Mouse (Mus musculus) midbrain, embryonic 10.5 days (tissue): ENCODE data around the gene Neurl1a. TPM values are rescaled to one million over a fixed set of nuclear protein-coding genes. Genes with fewer than 3 reads are reported as not detected.
A peak's percentile ranks its signal among the peaks of the same experiment; 100 is the strongest.

Experiments used
- DNase-seq: peaks from one replicate; pipeline ENCODE4 v3.0.0-alpha.2; 2017; ENCODE audit warnings: low spot score
- H3K27ac ChIP-seq: fragments of 300-500 bp; sonication (generic); replicated peaks from 2 replicates; pipeline ENCODE4 v1.5.1; 2016; ENCODE audit warnings: mild to moderate bottlenecking
- H3K27me3 ChIP-seq: fragments of 300-500 bp; sonication (generic); 2 replicates; pipeline ENCODE4 v1.6.1; 2016; ENCODE audit warnings: low read depth, mild to moderate bottlenecking; ENCODE audit not compliant: poor library complexity, severe bottlenecking
- H3K36me3 ChIP-seq: fragments of 300-500 bp; sonication (generic); 2 replicates; pipeline ENCODE4 v1.6.1; 2016; ENCODE audit warnings: mild to moderate bottlenecking, moderate library complexity
- H3K4me1 ChIP-seq: fragments of 300-500 bp; sonication (generic); 2 replicates; pipeline ENCODE4 v1.6.1; 2016
- H3K4me3 ChIP-seq: fragments of 300-500 bp; sonication (generic); 2 replicates; pipeline ENCODE4 v1.5.1; 2016; ENCODE audit warnings: mild to moderate bottlenecking, moderate library complexity
- H3K9me3 ChIP-seq: fragments of 300-500 bp; sonication (generic); replicated peaks from 2 replicates; pipeline ENCODE4 v1.6.1; 2016; ENCODE audit warnings: mild to moderate bottlenecking
- WGBS: fragments of 180-500 bp; shearing (Covaris S2); methylation state at CpG from one replicate; pipeline ENCODE4 v1.1.7; 2016; 5-methylcytosine and 5-hydroxymethylcytosine counted together
- polyA plus RNA-seq: library from polyadenylated mRNA; unstranded; fragments of >200 nt; fragmentation: Nextera tagmentation; extraction: Ambion mirVana; gene quantifications from 2 replicates; pipeline ENCODE4 v1.2.1, GENCODE M21; 2016

Gene Neurl1a
- polyA plus RNA-seq, 1 experiment from 2014 or later = 5.0 TPM

GRCm38 (mm10) chr19:47264322-47265092 is 85.9 kb downstream of the Neurl1a start:
- no peak overlapping the region for H3K27ac ChIP-seq
- H3K27me3 ChIP-seq = no peaks in the 10 kb centered on the region
- DNase-seq = peak; percentile 74
- peaks cover 40% of the 10 kb centered on the region for H3K36me3 ChIP-seq
- no peak overlapping the region for H3K4me3 ChIP-seq
- no peaks in the 10 kb centered on the region for H3K9me3 ChIP-seq
- WGBS = 48% methylated on average over 11 of the region's 11 CpGs
- H3K4me1 ChIP-seq = peaks cover 10% of the 10 kb centered on the region

GRCm38 (mm10) chr19:47266070-47266801 is 87.6 kb downstream of the Neurl1a start:
- no peak for DNase-seq
- WGBS = 94% methylated on average over 18 of the region's 18 CpGs
- Histone ChIP-seq H3K27me3 (no peaks in the 10 kb centered on the region), H3K4me3 (no peak overlapping the region), H3K27ac (no peak overlapping the region), H3K4me1 (peaks cover 6% of the 10 kb centered on the region; the same call in 1 of the 2 replicates), H3K36me3 (peaks cover 46% of the 10 kb centered on the region), H3K9me3 (no peaks in the 10 kb centered on the region)

DNA sequence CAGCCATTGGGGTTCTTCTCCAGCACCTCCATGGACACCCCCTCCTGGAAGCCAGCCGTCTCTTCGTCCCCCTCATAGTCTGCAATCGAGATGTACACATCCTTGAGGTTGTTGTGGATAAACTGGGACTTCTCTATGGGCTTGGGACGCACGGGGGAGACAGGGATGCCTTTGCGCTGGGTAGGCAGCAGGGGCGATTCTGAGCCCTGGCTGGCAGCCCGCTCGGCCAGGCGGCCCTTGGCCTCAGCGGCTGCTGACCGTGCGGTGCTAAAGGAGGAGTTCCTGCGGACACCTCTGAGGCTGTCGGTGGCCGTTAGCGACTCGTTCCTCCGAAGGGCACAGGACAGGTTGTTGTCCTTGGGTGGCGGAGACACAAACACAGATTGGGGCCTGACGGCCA is 88.4 kb downstream of the Neurl1a start:
- peaks cover 6% of the 10 kb centered on the region; the same call in 1 of the 2 replicates for H3K4me1 ChIP-seq
- WGBS = 91% methylated on average over 21 of the region's 21 CpGs
- no peaks in the 10 kb centered on the region for H3K27me3 ChIP-seq
- no peak overlapping the region for H3K4me3 ChIP-seq
- H3K27ac ChIP-seq = no peak overlapping the region
- peaks cover 54% of the 10 kb centered on the region for H3K36me3 ChIP-seq
- DNase-seq = no peak
- no peaks in the 10 kb centered on the region for H3K9me3 ChIP-seq

DNA sequence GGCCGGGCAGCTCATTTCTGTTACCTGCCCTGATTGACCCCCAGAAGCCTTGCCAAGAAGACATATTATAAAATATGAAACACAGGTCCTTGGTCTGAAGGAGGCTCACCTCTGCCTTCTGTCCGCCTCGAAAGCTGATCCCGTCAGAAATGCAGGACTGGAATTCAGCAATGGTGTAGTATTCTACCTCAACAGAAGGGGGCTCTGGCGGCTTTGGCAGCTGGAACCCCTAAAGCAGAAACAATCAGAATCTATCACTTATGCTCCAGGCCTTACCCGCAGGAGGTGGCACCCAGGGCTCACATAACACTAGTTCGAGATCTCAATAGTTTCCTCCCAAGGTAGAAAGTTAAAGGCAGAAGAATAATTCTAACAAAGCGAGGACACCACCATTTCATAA is 91.1 kb downstream of the Neurl1a start:
- no peaks in the 10 kb centered on the region for H3K27me3 ChIP-seq
- peaks cover under 1% of the 10 kb centered on the region; the same call in 1 of the 2 replicates for H3K4me1 ChIP-seq
- no peak for DNase-seq
- WGBS = 52% methylated on average over 8 of the region's 8 CpGs
- no peak overlapping the region for H3K27ac ChIP-seq
- no peaks in the 10 kb centered on the region for H3K9me3 ChIP-seq
- no peak overlapping the region for H3K4me3 ChIP-seq
- peaks cover 79% of the 10 kb centered on the region for H3K36me3 ChIP-seq

GRCm38 (mm10) chr19:47270520-47270919 is 91.9 kb downstream of the Neurl1a start:
- Histone ChIP-seq H3K27ac (no peak overlapping the region), H3K4me1 (no peaks in the 10 kb centered on the region), H3K36me3 (peaks cover 78% of the 10 kb centered on the region), H3K27me3 (no peaks in the 10 kb centered on the region), H3K9me3 (no peaks in the 10 kb centered on the region), H3K4me3 (no peak overlapping the region)
- 86% methylated on average over 9 of the region's 9 CpGs for WGBS
- no peak for DNase-seq

DNA sequence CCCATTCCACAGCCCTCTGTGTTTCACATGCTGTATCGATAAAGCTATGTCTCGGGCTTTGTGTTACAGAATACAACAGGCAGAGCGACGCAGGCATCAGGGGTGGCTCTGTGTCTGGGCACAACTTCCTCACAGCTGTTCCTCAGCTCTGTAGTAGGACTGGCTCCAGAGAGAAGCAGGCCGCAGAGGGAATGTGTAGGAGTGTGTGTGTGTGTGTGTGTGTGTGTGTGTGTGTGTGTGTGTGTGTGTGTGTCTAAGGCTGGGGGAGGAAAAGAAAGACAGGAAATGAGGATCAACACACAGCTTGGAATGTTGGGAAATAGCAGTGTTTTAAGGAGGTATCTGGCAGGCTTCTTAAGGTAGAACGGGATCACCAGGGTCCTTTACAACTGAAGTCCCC is 98.1 kb downstream of the Neurl1a start:
- no peaks in the 10 kb centered on the region for H3K27me3 ChIP-seq
- H3K4me3 ChIP-seq = no peak overlapping the region
- H3K36me3 ChIP-seq = peaks cover 77% of the 10 kb centered on the region
- H3K27ac ChIP-seq = no peak overlapping the region; the same call in 1 of the 2 replicates
- 94% methylated on average over 6 of the region's 6 CpGs for WGBS
- no peak for DNase-seq
- no peaks in the 10 kb centered on the region for H3K4me1 ChIP-seq
- H3K9me3 ChIP-seq = no peaks in the 10 kb centered on the region

- Histone ChIP-seq H3K27me3 (no peaks in the 10 kb centered on the region), H3K27ac (no peak overlapping the region), H3K4me3 (no peak overlapping the region), H3K36me3 (peaks cover 78% of the 10 kb centered on the region), H3K4me1 (no peaks in the 10 kb centered on the region), H3K9me3 (no peaks in the 10 kb centered on the region)
- DNase-seq = no peak
- 80% methylated on average over 4 of the region's 4 CpGs for WGBS
Observed at GRCm38 (mm10) chr19:47279372-47279771, 100.8 kb downstream of the Neurl1a start.

DNA sequence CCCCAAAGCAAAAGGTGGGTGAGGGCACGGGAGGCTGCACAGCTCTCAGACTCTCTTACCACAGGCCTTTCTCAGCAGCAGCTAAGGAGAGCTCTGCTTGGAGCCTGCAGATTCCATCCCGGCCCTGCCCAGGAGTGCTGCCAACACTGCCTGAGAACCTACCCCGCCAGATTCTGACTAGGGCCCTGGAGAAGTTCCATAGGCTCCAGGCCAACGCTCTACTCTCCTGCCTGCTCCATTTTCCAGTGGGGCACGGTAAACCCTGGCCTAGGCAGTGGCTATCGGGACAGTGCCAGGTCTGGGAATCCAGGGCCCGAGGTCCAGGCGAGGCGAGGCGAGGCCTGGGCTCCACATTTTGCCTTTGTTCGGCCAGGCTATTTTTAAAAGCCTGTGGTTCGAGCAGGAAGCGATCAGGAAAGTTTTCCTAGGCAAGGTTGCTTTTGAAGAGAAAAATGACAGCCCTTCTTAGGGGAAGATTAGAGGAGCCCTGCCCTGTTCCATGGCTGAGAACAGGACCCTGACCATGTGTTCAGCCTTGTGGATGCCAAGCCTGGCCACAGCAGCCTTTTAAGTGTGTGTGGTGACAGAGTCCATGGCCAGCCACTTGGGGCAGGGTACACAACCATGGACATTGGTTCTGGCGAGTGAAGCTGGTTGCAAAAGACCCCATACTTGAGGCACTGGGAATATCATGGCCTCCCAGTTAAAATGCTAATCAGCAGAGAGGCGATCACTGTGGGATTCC is 101.3 kb downstream of the Neurl1a start:
- H3K27me3 ChIP-seq = no peaks in the 10 kb centered on the region
- peaks cover 80% of the 10 kb centered on the region for H3K36me3 ChIP-seq
- no peak overlapping the region for H3K4me3 ChIP-seq
- H3K9me3 ChIP-seq = no peaks in the 10 kb centered on the region
- no peak overlapping the region for H3K27ac ChIP-seq
- H3K4me1 ChIP-seq = no peaks in the 10 kb centered on the region
- 87% methylated on average over 15 of the region's 15 CpGs for WGBS
- no peak for DNase-seq

DNA sequence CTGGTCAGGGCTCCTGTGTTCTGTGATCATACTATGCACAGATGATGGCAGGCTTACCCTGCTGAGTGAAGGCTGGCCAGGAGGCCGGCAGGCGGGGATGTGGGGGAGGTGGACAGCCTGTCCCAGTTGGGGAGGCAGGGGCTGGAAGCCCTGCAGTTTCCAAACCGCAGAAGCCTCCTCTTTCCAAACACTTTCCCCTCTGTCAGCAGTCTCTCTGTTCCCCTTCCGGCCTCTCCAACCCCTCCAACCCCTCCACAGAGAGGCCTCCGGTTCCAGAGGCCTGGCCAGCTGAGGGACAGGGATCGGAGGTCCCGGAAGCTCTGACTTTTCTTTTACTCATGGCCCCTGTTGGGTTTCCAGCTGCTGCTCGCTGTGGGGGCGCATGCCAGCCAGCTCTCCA is 102.3 kb downstream of the Neurl1a start:
- peaks cover 4% of the 10 kb centered on the region for H3K4me1 ChIP-seq
- peaks cover 83% of the 10 kb centered on the region for H3K36me3 ChIP-seq
- 82% methylated on average over 9 of the region's 9 CpGs for WGBS
- DNase-seq = no peak
- no peak overlapping the region; the same call in 1 of the 2 replicates for H3K27ac ChIP-seq
- H3K9me3 ChIP-seq = no peaks in the 10 kb centered on the region
- H3K27me3 ChIP-seq = no peaks in the 10 kb centered on the region
- H3K4me3 ChIP-seq = no peak overlapping the region

GRCm38 (mm10) chr19:47282050-47282454 is 103.4 kb downstream of the Neurl1a start:
- Histone ChIP-seq H3K27ac (0 out of 2 replicates have a peak overlapping the region, but pooled peaks have one; percentile 43), H3K36me3 (peaks cover 83% of the 10 kb centered on the region), H3K4me3 (no peak overlapping the region), H3K9me3 (no peaks in the 10 kb centered on the region), H3K27me3 (no peaks in the 10 kb centered on the region), H3K4me1 (peaks cover 15% of the 10 kb centered on the region)
- 86% methylated on average over 6 of the region's 6 CpGs for WGBS
- DNase-seq = no peak

DNA sequence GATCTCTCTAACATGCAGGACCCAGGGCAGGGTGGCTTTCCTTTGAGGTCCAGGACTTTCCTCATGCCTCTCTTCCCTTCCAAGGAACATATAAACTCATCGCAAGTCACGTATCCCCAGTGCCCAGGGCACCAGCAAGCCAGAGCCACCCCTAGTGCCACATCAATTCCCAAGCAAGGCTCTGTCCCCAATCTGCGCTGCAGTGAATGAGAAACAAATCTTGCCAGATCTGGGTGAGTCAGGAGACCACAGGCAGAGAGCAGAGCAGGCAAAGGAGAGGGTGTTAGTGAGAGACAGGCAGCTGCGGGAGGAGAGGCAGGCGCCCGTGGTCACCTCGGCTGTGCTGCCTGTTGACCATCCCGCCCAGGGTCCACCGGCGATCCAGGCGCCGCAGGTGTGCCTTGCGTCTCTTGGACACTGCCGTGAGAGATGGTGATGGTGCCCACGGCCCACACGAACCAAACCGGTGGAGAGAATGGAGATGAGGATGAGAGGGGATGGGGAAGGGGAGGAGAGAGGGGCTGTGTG is 104.1 kb downstream of the Neurl1a start:
- 96% methylated on average over 17 of the region's 17 CpGs for WGBS
- peaks cover 82% of the 10 kb centered on the region for H3K36me3 ChIP-seq

GRCm38 (mm10) chr19:47285581-47285980 is 107.0 kb downstream of the Neurl1a start:
- Histone ChIP-seq H3K27me3 (peaks cover 15% of the 10 kb centered on the region; the same call in 1 of the 2 replicates), H3K36me3 (peaks cover 73% of the 10 kb centered on the region), H3K27ac (0 out of 2 replicates have a peak overlapping the region, but pooled peaks have one; percentile 70), H3K9me3 (no peaks in the 10 kb centered on the region), H3K4me3 (no peak overlapping the region), H3K4me1 (peaks cover 32% of the 10 kb centered on the region)
- WGBS = 81% methylated on average over 6 of the region's 6 CpGs
- no peak for DNase-seq

More for the DNA sequence above, 104.1 kb downstream of the Neurl1a start:
- no peak overlapping the region for H3K4me3 ChIP-seq
- H3K27me3 ChIP-seq = no peaks in the 10 kb centered on the region
- peaks cover 22% of the 10 kb centered on the region for H3K4me1 ChIP-seq
- H3K27ac ChIP-seq = no peak overlapping the region
- no peak for DNase-seq
- no peaks in the 10 kb centered on the region for H3K9me3 ChIP-seq
